Mouse (Mus musculus): ENCODE data around the gene Prune1. TPM values are rescaled to one million over a fixed set of nuclear protein-coding genes. Genes with fewer than 3 reads are reported as not detected.

The Prune1 gene
- polyA plus RNA-seq (2012; rRNA removed): 23.1 and 25.3 TPM in 2 replicates

DNA sequence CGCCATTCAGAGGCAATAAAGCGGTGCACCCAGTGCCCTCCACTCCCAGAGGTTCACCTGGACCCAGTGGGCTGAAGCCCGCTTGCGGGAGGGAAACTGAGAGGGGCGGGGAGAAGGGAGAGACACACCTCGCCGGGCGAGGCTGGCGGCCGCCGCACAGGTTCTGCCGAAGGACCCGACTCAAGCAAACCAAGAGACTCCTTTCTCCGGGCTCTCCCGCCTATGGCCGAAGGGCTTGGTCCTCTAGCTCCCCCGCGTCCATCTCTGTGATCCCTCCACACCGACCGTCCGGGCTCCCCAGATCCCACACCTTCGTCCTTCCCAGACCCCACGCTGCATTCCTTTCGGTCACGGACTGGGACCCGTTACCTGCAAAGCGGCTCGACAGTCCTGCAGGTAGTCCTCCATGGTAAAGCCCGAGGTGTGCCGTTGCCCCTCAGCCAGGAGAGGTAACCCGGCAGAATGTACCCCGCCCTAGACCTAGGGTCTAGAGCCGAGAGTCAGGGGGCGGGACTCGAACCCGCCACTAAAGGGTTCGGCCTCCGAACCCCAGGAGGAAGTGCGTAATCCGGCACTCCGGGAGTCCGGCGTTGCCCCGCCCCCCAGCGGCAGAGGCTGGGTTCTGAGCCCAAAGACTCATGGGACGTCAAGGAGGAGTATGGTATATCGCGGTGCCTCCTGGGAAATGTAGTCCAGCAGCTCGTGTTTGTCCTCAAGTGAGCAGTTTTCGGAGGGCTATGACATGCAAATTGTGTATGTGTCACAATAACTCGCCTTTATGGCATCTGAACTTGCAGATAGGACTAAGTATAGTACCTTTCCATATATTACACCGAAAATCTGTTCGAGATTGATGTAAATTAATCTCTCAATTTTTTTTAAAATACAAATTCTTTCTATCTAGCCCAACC, at the start of gene Prune1, which contains the start of gene Mindy1:
Prune1 (minus strand) TSS at position 861 of the 911 bp plus-strand sequence.
Mindy1 (plus strand) TSS at position 130 of the 911 bp plus-strand sequence.
- DNase-seq (ENCODE audit: extremely low spot score in 1 of 2, low spot score in 1 of 2): peak; percentile 97 to 99

DNA sequence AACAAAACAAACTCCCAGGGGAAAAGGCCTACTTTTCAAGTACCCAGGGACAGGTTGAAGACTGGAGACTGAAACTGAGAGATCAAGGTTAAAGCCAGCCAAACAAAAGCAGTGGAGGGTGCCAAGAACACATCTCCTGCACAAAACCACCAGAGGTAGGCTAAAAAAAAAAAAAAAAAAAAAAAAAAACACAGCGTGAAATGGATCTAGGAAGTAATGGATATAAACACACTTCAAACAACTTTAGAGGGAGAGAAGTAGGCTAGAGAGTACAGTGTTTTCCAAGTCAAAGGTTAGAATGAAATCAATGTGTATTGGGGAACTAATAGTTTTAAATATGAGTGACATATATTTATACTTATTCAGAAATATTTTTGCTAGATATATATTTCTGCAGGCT, 49.7 kb upstream of the Prune1 start:
- DNase-seq (ENCODE audit: extremely low spot score in 1 of 2, low spot score in 1 of 2): no peak

DNA sequence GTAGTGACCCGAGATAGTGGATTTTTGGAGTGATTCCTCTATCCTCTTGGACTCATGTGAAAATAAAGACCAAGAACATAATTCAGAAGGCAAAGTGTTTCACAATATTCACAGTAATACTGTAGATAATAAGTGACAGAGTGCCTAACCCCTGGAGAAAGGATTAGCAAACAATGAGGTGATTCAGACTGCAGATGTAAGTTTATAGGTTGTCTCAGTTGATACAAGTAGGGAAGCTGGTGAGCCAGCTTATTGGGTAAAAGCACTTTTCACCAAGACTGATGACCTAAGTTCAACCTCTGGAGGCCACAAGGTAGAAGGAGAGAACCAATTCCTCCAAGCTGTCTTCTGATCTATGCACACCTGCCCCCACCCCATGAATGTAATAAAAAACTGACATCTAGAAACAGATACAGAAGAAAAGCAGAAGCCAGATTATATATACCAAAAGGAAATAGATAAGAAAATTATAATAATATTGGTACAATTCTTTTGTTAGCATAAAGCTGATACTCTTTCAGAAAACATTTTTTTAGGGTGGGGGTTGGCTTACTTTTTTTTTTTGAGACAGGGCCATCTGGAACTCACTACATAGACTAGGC, 47.0 kb upstream of the Prune1 start:
- DNase-seq (ENCODE audit: extremely low spot score in 1 of 2, low spot score in 1 of 2): no peak

DNA sequence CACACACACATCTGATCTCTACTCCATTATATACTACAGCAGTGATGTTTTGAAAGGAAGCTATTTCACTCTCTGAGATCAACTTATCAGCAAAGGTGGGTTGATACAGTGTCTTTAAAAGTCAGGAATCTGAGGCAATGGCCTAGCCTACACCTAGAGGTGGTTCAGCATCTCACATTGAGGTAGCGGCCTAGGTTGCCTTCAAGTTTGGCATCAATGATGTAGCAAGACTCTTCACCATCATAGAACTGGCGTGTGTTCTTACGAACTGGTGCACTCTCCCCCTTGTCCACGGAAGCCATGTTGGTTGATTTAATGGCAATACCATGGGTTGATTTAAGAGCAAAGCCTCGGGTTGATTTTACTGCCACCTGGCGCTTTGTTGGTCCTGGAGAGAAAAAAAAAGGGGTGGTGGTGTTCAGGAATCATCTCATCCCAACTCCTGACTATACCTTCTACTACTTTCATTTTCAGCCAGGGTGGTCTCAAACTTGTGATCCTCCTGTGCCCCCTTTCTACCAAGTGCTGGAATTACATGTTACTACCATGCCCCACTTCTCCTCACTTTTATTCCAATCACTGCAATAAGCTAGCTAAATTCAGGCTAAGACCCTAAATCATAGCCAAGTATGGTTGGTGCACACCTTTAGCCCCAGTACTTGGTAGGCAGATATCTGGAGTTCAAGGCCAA, 42.7 kb upstream of the Prune1 start:
- DNase-seq (ENCODE audit: extremely low spot score in 1 of 2, low spot score in 1 of 2): no peak

DNA sequence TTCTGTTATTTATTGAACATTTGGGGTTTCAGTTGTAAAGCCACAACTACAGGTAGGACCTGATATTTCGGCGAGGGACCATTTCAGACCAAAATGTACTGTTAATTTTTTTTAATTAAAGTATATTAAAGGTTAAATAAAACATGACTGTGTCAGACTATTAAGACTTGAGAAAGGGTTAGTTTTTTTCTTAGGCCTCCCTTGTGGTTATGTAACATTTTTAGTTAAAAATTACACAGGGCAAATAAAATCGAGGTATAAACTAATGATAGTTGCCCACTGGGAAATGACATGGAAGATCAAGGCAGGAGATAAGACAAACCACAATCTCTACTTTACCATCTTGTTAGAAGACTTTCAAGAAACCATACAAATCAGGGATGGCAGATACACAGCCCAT, 41.6 kb upstream of the Prune1 start:
- no peak for DNase-seq (ENCODE audit: extremely low spot score in 1 of 2, low spot score in 1 of 2)

DNA sequence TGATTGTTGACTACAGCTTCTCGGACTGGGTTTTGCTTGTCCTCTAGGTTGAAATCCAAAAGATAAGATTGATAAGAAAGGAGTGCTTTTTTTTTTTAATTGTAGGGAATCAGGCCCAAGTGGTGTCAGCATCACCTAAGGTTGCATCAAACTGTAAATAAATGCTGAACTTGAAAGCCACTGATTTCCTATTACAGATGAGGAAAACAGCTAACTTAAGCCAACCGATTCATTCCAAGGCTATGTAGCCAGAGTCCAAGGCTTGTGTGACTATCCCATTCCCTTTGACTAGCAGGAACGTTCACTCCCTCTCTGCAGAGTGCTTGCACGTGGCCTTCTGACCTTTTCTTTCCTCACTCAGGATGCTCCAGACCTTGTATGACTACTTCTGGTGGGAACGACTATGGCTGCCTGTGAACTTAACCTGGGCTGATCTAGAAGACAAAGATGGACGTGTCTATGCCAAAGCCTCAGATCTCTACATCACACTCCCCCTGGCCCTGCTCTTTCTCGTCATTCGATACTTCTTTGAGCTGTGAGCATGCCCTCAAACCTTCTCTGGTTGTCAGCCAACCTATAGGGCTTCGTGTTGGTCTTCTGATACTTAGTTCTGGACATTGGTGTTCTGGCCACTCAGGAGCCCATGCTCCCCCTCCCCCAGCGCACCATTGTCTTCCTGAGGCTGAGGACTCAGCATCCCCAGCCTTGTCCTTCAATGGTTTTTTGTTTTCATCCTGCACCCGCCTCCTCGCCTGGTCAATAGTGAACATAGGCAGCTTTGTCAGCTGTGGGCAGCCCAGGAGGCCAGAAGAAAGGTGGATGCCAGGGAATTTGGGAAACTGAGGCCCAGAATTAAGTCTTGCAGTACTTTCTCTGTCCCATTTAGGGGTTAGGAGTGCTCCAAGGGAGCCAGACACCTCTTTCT, 38.1 kb upstream of the Prune1 start:
- peak in 1 of 2 experiments; percentile 28 for DNase-seq (ENCODE audit: extremely low spot score in 1 of 2, low spot score in 1 of 2)

DNA sequence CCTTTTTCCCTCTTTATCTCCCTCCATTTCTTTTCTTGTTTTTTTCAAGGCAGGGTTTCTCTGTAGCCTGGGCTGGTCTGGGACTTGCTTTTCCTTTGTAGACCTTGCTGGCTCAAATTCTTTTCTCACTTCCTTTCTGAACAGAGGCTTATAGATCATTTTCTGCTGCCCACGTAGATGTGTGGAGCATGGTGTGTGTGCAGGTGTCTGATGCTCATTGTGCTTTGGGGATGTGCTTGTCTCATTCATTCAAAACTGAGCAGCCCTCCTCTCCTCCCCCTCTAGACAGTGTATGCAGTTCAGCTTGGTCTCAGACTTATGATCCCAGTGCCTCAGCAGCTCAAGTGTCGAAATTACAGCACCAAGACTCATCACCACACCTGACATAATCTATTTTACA, 37.2 kb upstream of the Prune1 start:
- DNase-seq (ENCODE audit: extremely low spot score in 1 of 2, low spot score in 1 of 2): no peak

DNA sequence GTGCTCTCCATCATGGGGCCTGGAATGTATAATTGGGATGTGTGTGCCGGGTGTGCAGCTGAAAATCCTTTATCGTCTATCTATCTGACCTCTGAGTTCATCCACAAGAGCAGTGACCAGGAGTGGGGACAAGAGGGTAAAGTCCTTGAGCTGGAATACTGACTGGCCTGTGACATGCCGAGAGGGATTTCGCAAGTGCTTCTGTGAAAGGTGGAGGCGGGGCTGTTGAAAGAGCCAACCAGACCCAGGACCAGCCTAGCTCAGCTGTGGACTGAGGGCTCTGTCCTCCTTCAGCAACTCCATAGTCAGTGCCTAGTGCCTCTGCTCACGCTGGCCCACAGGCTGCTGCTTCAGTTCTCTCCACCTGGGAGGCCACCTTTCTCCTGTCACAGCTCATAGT, 36.7 kb upstream of the Prune1 start:
- DNase-seq (ENCODE audit: extremely low spot score in 1 of 2, low spot score in 1 of 2): no peak

DNA sequence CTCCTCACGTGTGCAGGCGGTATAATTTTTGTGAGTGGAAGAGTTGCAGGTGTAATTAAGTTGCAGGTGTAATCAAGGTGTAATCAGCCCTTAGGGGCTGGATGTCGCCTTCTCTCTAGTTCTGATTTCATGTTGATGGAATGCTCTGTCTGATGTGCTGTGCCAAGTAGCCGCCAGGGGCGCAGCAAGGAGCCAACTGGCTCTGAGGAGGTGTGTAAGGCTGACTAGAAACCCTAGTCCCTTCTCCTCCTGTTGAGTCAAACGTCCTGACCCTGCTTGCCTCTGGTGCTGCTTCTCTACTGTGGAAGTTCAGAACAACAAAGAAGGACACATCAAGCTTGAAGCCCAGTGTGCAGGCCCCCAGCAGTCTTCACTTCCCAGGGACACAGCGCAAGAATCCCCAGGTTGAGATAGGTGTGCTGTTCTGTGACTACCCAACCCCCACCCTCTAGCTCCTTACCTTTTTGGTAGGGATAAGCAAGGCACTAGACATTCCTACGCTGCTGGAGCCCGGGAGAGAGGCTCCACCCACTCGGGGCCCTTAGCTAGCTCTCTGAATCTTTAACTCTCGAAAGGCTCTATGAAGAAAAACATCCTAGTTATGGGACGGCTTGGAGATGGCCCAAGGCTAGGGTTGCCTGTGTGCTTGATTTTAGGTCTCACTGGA, 35.7 kb upstream of the Prune1 start:
- DNase-seq (ENCODE audit: extremely low spot score in 1 of 2, low spot score in 1 of 2): peak in 1 of 2 experiments; percentile 73

DNA sequence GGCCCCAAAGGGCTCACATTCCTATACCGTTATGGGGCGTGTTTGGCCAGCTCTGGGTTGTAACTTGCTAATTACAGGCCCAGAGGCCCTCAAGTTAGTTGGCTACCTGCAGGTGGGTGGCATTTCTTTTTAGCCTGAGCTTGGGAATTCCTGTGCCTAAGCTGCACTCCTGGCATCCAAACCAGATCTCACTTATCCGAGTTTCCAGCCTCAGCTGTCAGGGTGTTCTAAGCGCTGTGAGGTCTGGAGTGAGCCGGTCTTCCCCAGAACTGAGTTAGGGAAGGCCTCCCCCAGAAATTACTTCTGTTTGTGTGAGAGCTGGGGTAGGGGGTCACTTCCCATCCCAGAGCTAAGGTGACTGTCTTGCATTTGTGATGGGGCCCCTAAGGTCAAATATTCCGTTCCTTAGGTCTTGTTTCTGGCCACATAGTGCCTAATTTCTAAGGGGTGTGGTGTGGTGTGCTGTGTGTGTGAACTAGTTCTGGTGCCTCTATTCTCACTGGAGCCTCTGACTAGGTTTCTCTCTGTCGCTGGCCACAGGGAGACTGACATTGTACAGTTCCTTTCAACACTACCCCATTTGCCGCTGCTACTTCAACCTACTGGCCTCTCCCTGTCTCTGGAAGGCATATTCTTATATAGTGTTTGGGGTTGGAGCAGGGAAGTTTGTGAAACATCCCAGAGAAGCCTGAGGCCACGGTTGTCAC, 34.1 kb upstream of the Prune1 start:
- no peak for DNase-seq (ENCODE audit: extremely low spot score in 1 of 2, low spot score in 1 of 2)

DNA sequence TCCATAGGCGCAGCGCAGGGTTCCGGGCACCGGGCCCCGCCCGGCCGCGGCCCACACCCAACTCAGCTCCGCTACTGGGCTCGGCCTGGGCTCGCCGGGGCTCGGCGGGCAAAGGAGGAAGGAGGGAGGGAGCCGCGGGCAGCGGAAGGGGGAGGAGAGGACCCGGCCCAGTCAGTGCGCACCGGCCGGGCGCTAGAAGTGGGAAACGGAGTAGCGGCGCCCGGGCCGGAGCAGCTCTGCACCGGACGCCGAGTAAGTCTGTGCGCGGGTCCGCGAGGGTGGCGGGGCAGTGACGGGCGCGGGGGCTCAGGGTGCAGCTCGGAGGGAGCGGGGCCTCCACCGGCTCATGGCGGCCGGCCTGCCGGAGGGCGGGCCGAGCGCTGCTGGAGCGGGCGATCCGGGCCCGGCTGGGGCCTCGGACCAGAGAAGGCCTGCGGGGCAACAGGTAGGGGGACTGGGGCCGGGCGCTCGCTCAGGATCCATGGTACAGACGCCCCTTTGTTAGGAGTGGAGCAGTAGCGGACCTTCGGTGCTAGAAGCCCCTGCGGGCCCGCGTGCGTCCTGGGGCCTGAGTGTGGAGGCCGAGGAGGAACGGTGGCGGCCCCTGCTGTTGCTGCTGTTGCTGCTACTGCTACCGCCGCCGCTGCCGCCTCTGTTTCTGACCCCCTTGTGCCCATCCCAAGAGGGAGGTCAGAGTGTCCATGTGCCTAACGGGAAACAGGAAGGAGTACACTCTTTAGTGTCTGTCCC, 33.4 kb upstream of the Prune1 start:
- DNase-seq (ENCODE audit: extremely low spot score in 1 of 2, low spot score in 1 of 2): peak in 1 of 2 experiments; percentile 60

DNA sequence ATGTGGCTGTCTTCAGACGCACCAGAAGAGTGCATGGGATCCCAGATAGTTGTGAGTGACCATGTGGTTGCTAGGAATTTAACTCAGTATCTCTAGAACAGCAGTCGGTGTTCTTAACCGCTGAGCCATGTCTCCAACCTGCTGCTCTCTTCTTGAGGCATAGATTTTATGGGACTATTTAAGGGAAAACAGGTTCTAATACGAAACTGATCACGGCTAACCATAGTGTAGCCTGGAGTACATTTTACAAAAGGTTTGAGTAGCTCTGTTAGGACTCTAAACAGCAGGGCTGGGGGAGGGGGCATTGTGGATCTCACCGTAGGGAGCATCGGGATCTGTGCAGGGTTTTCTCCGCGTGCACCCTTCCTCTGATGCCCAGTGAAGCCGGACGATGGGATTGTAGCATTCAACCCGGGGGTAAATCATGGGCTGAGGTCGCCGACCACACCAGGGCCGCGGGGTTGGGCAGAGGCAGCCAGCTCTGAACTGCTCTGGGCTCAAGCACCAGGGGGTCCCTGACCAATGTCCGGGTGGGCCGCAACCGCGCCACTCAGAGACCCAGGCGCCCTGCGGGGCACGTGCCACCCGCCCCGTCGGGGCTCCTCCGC, 32.7 kb upstream of the Prune1 start, which contains the start of gene Cers2:
Cers2 (plus strand) TSS at position 306 of the 608 bp plus-strand sequence.
- no peak for DNase-seq (ENCODE audit: extremely low spot score in 1 of 2, low spot score in 1 of 2)

DNA sequence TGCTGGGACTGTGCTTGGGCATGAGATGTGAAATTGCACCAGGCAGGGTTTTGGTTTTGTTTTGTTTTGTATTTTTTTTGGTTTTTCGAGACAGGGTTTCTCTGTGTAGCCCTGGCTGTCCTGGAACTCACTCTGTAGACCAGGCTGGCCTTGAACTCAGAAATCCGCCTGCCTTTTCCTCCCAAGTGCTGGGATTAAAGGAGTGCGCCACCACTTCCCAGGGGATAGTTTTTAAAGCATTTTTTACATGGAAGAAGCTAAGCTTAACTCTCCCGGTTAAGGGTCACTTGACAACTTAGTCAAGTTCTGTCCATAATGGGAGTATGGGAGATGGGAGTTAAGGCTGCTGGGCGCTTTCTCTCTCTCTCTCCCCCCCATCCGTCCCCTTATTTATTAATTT, 32.2 kb upstream of the Prune1 start:
- no peak for DNase-seq (ENCODE audit: extremely low spot score in 1 of 2, low spot score in 1 of 2)

DNA sequence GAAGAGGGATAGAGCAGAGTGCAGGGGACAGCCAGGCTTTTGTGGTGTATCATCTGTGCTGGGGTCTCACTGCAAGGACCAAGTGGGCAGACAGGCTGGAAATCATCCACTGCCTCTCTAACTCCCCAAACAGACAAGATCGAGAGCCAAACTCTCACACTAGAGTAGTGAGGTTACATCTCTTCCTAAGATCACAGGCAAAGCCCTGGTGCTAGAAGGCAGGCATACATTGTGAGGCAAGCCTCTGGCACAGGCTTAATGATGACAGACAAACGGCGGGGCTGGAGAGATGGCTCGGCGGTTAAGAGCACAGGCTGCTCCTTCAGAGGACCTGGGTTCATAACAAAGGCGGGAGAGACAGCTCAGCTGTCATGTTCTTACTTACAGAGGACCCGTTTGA, 31.6 kb upstream of the Prune1 start:
- no peak for DNase-seq (ENCODE audit: extremely low spot score in 1 of 2, low spot score in 1 of 2)

DNA sequence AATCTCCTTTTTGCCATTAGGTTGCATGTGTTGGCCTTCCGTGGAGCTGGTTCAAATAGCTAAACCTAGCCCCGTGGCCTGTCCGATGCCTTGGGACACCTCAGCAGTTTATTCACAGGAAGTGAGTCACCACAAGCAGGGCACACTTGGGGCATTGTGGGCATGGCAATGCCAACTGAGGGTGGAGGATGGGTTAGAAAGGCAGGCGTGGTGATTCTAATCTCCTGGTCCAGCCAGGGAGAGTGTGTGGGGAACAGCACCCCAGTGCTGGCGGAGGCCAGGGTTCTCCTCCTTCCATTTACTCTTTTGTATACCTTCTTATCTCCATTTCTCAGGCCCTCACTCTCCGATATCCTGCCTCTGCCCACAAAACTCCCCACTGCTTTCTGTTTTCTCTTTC, 30.7 kb upstream of the Prune1 start:
- DNase-seq (ENCODE audit: extremely low spot score in 1 of 2, low spot score in 1 of 2): no peak

DNA sequence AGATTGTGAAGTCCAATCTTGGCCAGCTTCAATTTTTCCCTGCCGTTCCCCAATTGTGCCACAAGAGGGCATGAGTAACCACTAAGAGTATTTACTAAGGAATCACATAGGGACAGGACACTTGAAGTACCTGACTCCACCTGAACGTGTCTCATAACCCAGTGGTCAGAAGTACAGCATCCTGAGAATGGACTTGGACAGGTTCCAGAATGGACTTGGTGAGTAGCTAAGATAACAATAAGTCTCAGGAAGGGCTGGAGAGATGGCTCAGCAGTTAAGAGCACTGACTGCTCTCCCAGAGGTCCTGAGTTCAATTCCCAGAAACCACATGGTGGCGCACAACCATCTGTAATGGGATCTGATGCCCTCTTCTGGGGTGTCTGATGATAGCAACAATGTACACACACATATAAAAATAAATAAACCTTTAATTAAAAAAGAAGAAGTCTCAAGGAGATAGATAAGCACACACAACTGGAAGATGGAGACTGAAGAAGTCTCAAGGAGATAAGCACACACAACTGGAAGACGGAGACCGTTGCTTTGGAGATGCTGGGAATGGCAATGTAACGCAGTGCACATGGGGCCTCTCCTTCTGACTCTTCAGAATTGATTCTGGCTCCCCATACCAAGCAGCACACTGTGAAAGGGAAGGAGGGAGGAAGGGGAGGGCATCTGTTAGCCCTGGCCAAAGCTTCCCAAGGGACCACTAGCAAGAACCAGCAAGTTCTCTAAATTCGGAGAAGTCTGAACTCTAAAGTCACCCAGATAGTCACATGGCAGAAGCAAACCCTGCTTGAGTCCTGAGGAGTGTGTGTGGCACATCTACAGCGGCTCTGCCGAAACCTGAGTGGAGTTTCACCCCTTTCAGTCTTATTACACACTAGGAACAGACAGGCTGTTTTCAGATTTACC, 29.3 kb upstream of the Prune1 start:
- peak; percentile 56 to 83 for DNase-seq (ENCODE audit: extremely low spot score in 1 of 2, low spot score in 1 of 2)

DNA sequence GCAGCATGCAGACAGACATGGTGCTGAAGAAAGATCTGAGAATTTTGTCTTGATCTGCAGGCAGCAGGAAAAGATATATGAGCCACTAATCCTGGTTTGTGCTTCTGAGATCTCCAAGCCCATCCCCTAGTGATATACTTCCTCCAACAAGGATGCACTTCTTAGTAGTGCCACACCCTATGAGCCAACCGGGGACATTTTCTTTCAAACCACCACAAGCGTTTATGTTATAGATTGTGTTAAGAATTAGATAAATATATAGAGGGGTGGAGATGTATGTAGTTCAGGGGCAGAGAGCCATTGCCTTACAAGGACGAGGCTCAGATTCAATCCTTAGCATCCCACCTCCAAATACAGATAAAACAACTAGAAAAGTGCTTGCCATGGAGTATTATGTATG, 28.6 kb upstream of the Prune1 start:
- DNase-seq (ENCODE audit: extremely low spot score in 1 of 2, low spot score in 1 of 2): no peak
